Mouse (Mus musculus) thymus, adult 2 months (tissue): ENCODE data around the gene Akap7.

Source experiments
- CTCF ChIP-seq: fragments of 200-500 bp; IDR thresholded peaks from 2 replicates; pipeline ENCODE4 v1.5.1; 2012; ENCODE audit warnings: mild to moderate bottlenecking, control low read depth, low read length, moderate library complexity, borderline replicate concordance; ENCODE audit not compliant: control insufficient read depth, poor library complexity, insufficient read depth; ENCODE audit errors: extremely low read depth
- POLR2A ChIP-seq: fragments of 200-500 bp; IDR thresholded peaks from 2 replicates; pipeline ENCODE4 v1.6.1; 2012; ENCODE audit warnings: mild to moderate bottlenecking, low read length, control low read depth, moderate library complexity; ENCODE audit not compliant: control insufficient read depth, poor library complexity, insufficient read depth; ENCODE audit errors: extremely low read depth

DNA sequence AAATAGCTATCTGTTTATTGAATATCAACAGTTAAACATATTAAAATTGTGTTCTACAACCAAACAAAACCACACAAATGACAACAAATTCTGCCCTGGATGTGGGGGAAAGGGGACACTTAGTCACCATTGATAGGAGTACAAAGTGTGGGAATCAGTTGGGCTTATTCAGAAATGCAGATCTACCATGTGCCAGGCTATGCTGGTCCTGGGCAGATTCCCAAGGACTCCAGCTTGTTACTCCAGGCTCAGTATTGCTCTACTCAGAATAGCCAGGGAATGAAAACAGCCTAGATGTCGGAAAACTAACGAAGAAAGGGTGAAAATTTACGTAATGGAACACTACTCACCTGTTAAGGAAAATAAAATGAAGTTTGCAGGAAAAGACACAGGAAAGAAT is 46.3 kb upstream of the Akap7 start:
- TF ChIP-seq CTCF, result no peak
- no peak for TF ChIP-seq POLR2A
